Mouse (Mus musculus) midbrain, embryonic 14.5 days (tissue): ENCODE data around the gene Gm3173. TPM values are rescaled to one million over a fixed set of nuclear protein-coding genes. Genes with fewer than 3 reads are reported as not detected.
"Not testable (repeated sequence)": the region's sequence is repeated elsewhere in the genome, so short reads cannot be mapped to it uniquely, and the experiment has no call there.

Experiments used
- ATAC-seq: fragments of 200-750 bp; cut with Nextera tagmentation; 2 replicates; pipeline ENCODE4 v1.8.0; 2017; ENCODE audit warnings: moderate number of reproducible peaks, moderate library complexity; ENCODE audit not compliant: low FRiP score, low TSS enrichment
- DNase-seq: peaks from one replicate; pipeline ENCODE4 v3.0.0-alpha.2; 2015
- H3K27ac ChIP-seq: fragments of 300-500 bp; sonication (generic); replicated peaks from 2 replicates; pipeline ENCODE4 v1.5.1; 2014; ENCODE audit warnings: mild to moderate bottlenecking, low read depth, low read length, moderate library complexity
- H3K27me3 ChIP-seq: fragments of 300-500 bp; sonication (generic); 2 replicates; pipeline ENCODE4 v1.6.1; 2014; ENCODE audit warnings: low read length, control low read depth, mixed read lengths; ENCODE audit not compliant: control insufficient read depth, insufficient read depth
- H3K36me3 ChIP-seq: fragments of 300-500 bp; sonication (generic); 2 replicates; pipeline ENCODE4 v1.6.1; 2014; ENCODE audit warnings: low read length, control low read depth; ENCODE audit not compliant: control insufficient read depth, insufficient read depth
- H3K4me1 ChIP-seq: fragments of 300-500 bp; sonication (generic); 2 replicates; pipeline ENCODE4 v1.6.1; 2014; ENCODE audit warnings: mild to moderate bottlenecking, antibody characterized with exemption, low read length, control low read depth; ENCODE audit not compliant: control insufficient read depth, insufficient read depth
- H3K4me2 ChIP-seq: fragments of 300-500 bp; sonication (generic); 2 replicates; pipeline ENCODE4 v1.6.1; 2014; ENCODE audit warnings: mild to moderate bottlenecking, low read length, moderate library complexity
- H3K4me3 ChIP-seq: fragments of 300-500 bp; sonication (generic); replicated peaks from 2 replicates; pipeline ENCODE4 v1.5.1; 2014; ENCODE audit warnings: low read depth, low read length
- H3K9ac ChIP-seq: fragments of 300-500 bp; sonication (generic); replicated peaks from 2 replicates; pipeline ENCODE4 v1.6.1; 2014; ENCODE audit warnings: mild to moderate bottlenecking, low read length, moderate library complexity
- H3K9me3 ChIP-seq: fragments of 300-500 bp; sonication (generic); 2 replicates; pipeline ENCODE4 v1.6.1; 2016; ENCODE audit warnings: low read length, control low read depth, mixed read lengths; ENCODE audit not compliant: control insufficient read depth
- WGBS: fragments of 180-500 bp; shearing (Covaris S2); extraction: QIAGEN DNeasy Blood & Tissue Kit; methylation state at CpG from one replicate; pipeline ENCODE4 v1.1.7; 2014; 5-methylcytosine and 5-hydroxymethylcytosine counted together
- polyA plus RNA-seq: library from polyadenylated mRNA; unstranded; fragments of >200 nt; fragmentation: Nextera tagmentation; extraction: Ambion mirVana; gene quantifications from 2 replicates; pipeline ENCODE4 v1.2.1, GENCODE M21; 2014

Gene Gm3173
- polyA plus RNA-seq = 1.7 and 2.0 TPM in 2 replicates

GRCm38 (mm10) chr14:4430692-4431091 lies at the start of gene Gm3173:
TSS of gene Gm3173 (plus strand) at chr14:4430992.
- not testable (repeated sequence) for DNase-seq, H3K4me2 ChIP-seq, H3K27ac ChIP-seq, H3K36me3 ChIP-seq, H3K27me3 ChIP-seq, ATAC-seq, H3K4me3 ChIP-seq, H3K9ac ChIP-seq, H3K9me3 ChIP-seq, H3K4me1 ChIP-seq

- H3K9me3 ChIP-seq, H3K9ac ChIP-seq, H3K27me3 ChIP-seq, H3K4me3 ChIP-seq, H3K4me2 ChIP-seq, H3K36me3 ChIP-seq, H3K27ac ChIP-seq, DNase-seq, ATAC-seq, H3K4me1 ChIP-seq: not testable (repeated sequence)
Observed at GRCm38 (mm10) chr14:4385606-4386005, 45.2 kb upstream of the Gm3173 start.

GRCm38 (mm10) chr14:4392841-4393530 lies 37.8 kb upstream of the Gm3173 start:
- H3K36me3 ChIP-seq, DNase-seq, ATAC-seq, H3K9me3 ChIP-seq, H3K4me3 ChIP-seq, H3K4me1 ChIP-seq, H3K9ac ChIP-seq, H3K27ac ChIP-seq, H3K27me3 ChIP-seq, H3K4me2 ChIP-seq: not testable (repeated sequence)
- 95% methylated on average over 3 of the region's 6 CpGs for WGBS

GRCm38 (mm10) chr14:4397226-4397625 lies 33.6 kb upstream of the Gm3173 start, which contains the start of gene Gm3159:
TSS of gene Gm3159 (plus strand) at chr14:4397526.
- H3K9ac ChIP-seq, H3K27me3 ChIP-seq, H3K4me1 ChIP-seq, H3K4me2 ChIP-seq, ATAC-seq, H3K36me3 ChIP-seq, DNase-seq, H3K27ac ChIP-seq, H3K4me3 ChIP-seq, H3K9me3 ChIP-seq: not testable (repeated sequence)
- WGBS = 54% methylated on average over 1 of the region's 3 CpGs

- H3K9ac ChIP-seq, H3K27ac ChIP-seq, H3K27me3 ChIP-seq, H3K4me3 ChIP-seq, H3K9me3 ChIP-seq, H3K4me2 ChIP-seq, H3K4me1 ChIP-seq, H3K36me3 ChIP-seq, ATAC-seq, DNase-seq: not testable (repeated sequence)
Observed at GRCm38 (mm10) chr14:4398624-4399023, 32.2 kb upstream of the Gm3173 start.

GRCm38 (mm10) chr14:4400115-4400789 lies 30.5 kb upstream of the Gm3173 start:
- H3K27ac ChIP-seq, H3K4me2 ChIP-seq, H3K4me1 ChIP-seq, H3K4me3 ChIP-seq, ATAC-seq, H3K27me3 ChIP-seq, H3K9ac ChIP-seq, DNase-seq, H3K36me3 ChIP-seq, H3K9me3 ChIP-seq: not testable (repeated sequence)
- 92% methylated on average over 5 of the region's 5 CpGs for WGBS

GRCm38 (mm10) chr14:4401245-4401644 lies 29.5 kb upstream of the Gm3173 start:
- not testable (repeated sequence) for H3K9ac ChIP-seq, DNase-seq, H3K4me2 ChIP-seq, H3K4me3 ChIP-seq, H3K27me3 ChIP-seq, H3K36me3 ChIP-seq, H3K4me1 ChIP-seq, ATAC-seq, H3K27ac ChIP-seq, H3K9me3 ChIP-seq
- WGBS = 75% methylated on average over 5 of the region's 5 CpGs

GRCm38 (mm10) chr14:4403840-4404239 lies 27.0 kb upstream of the Gm3173 start:
- H3K9me3 ChIP-seq, H3K4me3 ChIP-seq, ATAC-seq, H3K4me2 ChIP-seq, H3K4me1 ChIP-seq, H3K27ac ChIP-seq, H3K27me3 ChIP-seq, DNase-seq, H3K9ac ChIP-seq, H3K36me3 ChIP-seq: not testable (repeated sequence)

GRCm38 (mm10) chr14:4409939-4410338 lies 20.9 kb upstream of the Gm3173 start:
- DNase-seq, H3K27me3 ChIP-seq, H3K9ac ChIP-seq, H3K4me3 ChIP-seq, ATAC-seq, H3K4me2 ChIP-seq, H3K4me1 ChIP-seq, H3K27ac ChIP-seq, H3K9me3 ChIP-seq, H3K36me3 ChIP-seq: not testable (repeated sequence)
- WGBS = 58% methylated on average over 1 of the region's 1 CpGs
